Mouse (Mus musculus): ENCODE measurements around the gene Igfbp6. TPM values are rescaled to one million over a fixed set of nuclear protein-coding genes. Genes with fewer than 3 reads are reported as not detected.

Gene Igfbp6
- polyA plus RNA-seq, 1 experiment from 2014 or later: 39.5 TPM

DNA sequence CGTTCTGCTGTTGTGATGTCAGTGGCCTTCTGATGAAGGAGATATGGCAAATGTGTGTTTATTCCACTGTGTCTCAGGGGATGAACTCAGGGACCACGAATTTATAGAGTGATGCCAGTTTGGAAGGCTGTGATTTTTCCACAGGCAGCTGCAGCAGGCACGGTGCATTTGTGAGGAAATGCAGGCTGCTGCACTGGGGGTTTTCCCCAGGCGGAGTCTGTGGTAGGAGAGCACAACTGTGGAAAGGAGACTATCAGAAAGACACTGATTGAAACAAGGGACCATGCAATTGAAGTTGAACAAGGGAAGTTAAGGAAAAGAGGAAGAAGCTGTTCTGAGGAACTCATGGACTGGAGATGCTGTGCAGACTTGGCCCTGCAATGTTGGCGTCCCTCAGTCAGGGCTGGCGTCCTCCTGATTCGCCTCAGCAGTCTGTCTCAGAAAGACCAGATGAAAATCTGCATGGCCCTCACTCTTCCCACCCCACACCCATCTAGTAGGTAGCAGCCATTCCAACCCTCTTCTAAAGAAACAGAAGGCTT is 48.2 kb downstream of the Igfbp6 start:
- Histone ChIP-seq H3K36me3 (ENCODE audit: control insufficient read depth, insufficient read depth, low read length) (no peaks in the 10 kb centered on the region), H3K27ac (replicated peaks) (no peak overlapping the region), H3K9me3 (ENCODE audit: control insufficient read depth, low read length) (no peaks in the 10 kb centered on the region), H3K27me3 (ENCODE audit: control insufficient read depth, insufficient read depth, low read length) (no peaks in the 10 kb centered on the region), H3K4me2 (replicated peaks; ENCODE audit: low read depth) (no peak overlapping the region), H3K4me1 (replicated peaks; ENCODE audit: control insufficient read depth, insufficient read depth) (no peaks in the 10 kb centered on the region), H3K9ac (ENCODE audit: low read length) (peak overlapping the region; percentile 18; the same call in 1 of the 2 replicates), H3K4me3 (ENCODE audit: low read depth, low read length) (no peak overlapping the region)
- no peak for ATAC-seq (ENCODE audit: low FRiP score, low TSS enrichment)
- TF ChIP-seq CTCF (IDR thresholded peaks at IDR 0.05; ENCODE audit: low read depth) (no peak), EP300 (optimal IDR thresholded peaks at IDR 0.05) (no peak)
- DNase-seq (ENCODE audit: low spot score): no peak
- 58% methylated on average over 7 of the region's 7 CpGs for WGBS

- Histone ChIP-seq H3K4me1 (replicated peaks; ENCODE audit: control insufficient read depth, insufficient read depth) (no peaks in the 10 kb centered on the region), H3K4me2 (replicated peaks; ENCODE audit: low read depth) (no peak overlapping the region), H3K9me3 (ENCODE audit: control insufficient read depth, low read length) (no peaks in the 10 kb centered on the region), H3K4me3 (ENCODE audit: low read depth, low read length) (no peak overlapping the region), H3K27me3 (ENCODE audit: control insufficient read depth, insufficient read depth, low read length) (no peaks in the 10 kb centered on the region), H3K36me3 (ENCODE audit: control insufficient read depth, insufficient read depth, low read length) (no peaks in the 10 kb centered on the region), H3K9ac (ENCODE audit: low read length) (no peak overlapping the region), H3K27ac (replicated peaks) (no peak overlapping the region)
- ATAC-seq (ENCODE audit: low FRiP score, low TSS enrichment) (no peak), DNase-seq (ENCODE audit: low spot score) (no peak)
- WGBS: 44% methylated on average over 5 of the region's 5 CpGs
- TF ChIP-seq CTCF (IDR thresholded peaks at IDR 0.05; ENCODE audit: low read depth) (no peak), EP300 (optimal IDR thresholded peaks at IDR 0.05) (no peak)
Measured at GRCm38 (mm10) chr15:102192820-102193386, 48.7 kb downstream of the Igfbp6 start.

DNA sequence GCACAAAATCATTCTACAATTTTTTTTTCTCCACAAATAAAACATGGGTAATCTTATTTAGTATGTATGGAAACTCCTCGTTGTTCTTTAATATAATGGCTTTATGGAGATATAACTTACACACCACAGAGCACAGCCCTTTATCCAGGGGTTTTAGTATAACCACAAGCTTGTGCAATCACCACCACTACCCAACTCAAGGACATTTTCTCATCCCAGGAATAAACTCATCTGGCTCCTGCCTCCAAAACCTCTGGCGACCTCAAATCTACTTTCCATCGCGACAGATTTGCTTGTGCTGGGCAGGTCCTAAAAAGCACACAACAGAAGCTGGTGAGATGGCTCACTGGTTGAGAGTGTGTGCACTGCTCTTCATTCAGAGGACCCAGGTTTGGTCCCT is 49.5 kb downstream of the Igfbp6 start:
- no peaks in the 10 kb centered on the region for H3K36me3 ChIP-seq (ENCODE audit: control insufficient read depth, insufficient read depth, low read length)
- no peaks in the 10 kb centered on the region for H3K9me3 ChIP-seq (ENCODE audit: control insufficient read depth, low read length)
- no peak for TF ChIP-seq EP300 (optimal IDR thresholded peaks at IDR 0.05)
- no peak for TF ChIP-seq CTCF (IDR thresholded peaks at IDR 0.05; ENCODE audit: low read depth)
- no peaks in the 10 kb centered on the region for H3K27me3 ChIP-seq (ENCODE audit: control insufficient read depth, insufficient read depth, low read length)
- H3K4me1 ChIP-seq (replicated peaks; ENCODE audit: control insufficient read depth, insufficient read depth): no peaks in the 10 kb centered on the region
- no peak overlapping the region for H3K4me2 ChIP-seq (replicated peaks; ENCODE audit: low read depth)
- H3K27ac ChIP-seq (replicated peaks): no peak overlapping the region
- WGBS: 77% methylated on average over 4 of the region's 4 CpGs
- no peak for ATAC-seq (ENCODE audit: low FRiP score, low TSS enrichment)
- H3K4me3 ChIP-seq (ENCODE audit: low read depth, low read length): no peak overlapping the region
- H3K9ac ChIP-seq (ENCODE audit: low read length): no peak overlapping the region
- no peak for DNase-seq (ENCODE audit: low spot score)

DNA sequence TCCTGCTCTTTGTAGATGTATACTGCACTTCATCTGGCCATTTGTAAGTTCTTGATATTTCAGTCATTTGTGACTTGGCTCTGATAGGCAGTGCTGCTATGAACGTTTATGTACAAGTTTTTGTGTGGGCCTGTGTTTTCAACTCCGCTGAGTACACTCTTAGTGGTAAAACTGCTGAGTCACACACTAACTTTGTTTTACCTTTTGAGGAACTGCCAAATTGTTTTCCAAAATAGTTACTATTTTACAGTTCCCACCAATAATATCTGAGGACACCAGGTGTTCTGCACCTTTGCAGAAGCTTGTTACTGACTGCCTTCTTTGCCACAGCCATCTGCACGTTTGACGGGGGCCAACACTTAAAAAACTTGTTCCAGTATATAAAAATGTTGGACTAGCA is 50.3 kb downstream of the Igfbp6 start:
- Histone ChIP-seq H3K27ac (replicated peaks) (no peak overlapping the region), H3K27me3 (ENCODE audit: control insufficient read depth, insufficient read depth, low read length) (no peaks in the 10 kb centered on the region), H3K4me2 (replicated peaks; ENCODE audit: low read depth) (no peak overlapping the region), H3K9me3 (ENCODE audit: control insufficient read depth, low read length) (no peaks in the 10 kb centered on the region), H3K36me3 (ENCODE audit: control insufficient read depth, insufficient read depth, low read length) (no peaks in the 10 kb centered on the region), H3K9ac (ENCODE audit: low read length) (no peak overlapping the region), H3K4me1 (replicated peaks; ENCODE audit: control insufficient read depth, insufficient read depth) (no peaks in the 10 kb centered on the region), H3K4me3 (ENCODE audit: low read depth, low read length) (no peak overlapping the region)
- no peak for TF ChIP-seq EP300 (optimal IDR thresholded peaks at IDR 0.05)
- no peak for TF ChIP-seq CTCF (IDR thresholded peaks at IDR 0.05; ENCODE audit: low read depth)
- ATAC-seq (ENCODE audit: low FRiP score, low TSS enrichment): no peak
- DNase-seq (ENCODE audit: low spot score): no peak
- 61% methylated on average over 4 of the region's 4 CpGs for WGBS

DNA sequence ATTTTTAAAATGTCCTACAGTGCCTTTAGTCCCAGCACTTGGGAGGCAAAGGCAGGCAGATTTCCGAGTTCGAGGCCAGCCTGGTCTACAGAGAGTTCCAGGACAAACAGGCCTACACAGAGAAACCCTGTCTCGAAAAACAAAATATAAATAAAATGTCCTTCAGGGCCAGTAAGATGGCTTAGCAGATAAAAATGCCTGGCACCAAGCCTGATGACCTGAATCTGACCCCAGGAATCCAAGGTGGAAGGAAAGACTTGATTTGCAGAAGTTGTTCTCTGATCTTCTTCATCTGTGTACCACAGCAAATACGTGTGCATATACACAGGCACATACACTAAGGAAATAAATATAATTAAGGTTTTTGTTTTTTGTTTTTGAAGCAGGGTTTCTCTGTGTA is 51.2 kb downstream of the Igfbp6 start:
- ATAC-seq (ENCODE audit: low FRiP score, low TSS enrichment): no peak
- TF ChIP-seq EP300 (optimal IDR thresholded peaks at IDR 0.05) (no peak), CTCF (IDR thresholded peaks at IDR 0.05; ENCODE audit: low read depth) (no peak)
- DNase-seq (ENCODE audit: low spot score): no peak
- Histone ChIP-seq H3K27ac (replicated peaks) (no peak overlapping the region), H3K36me3 (ENCODE audit: control insufficient read depth, insufficient read depth, low read length) (no peaks in the 10 kb centered on the region), H3K9me3 (ENCODE audit: control insufficient read depth, low read length) (no peaks in the 10 kb centered on the region), H3K4me1 (replicated peaks; ENCODE audit: control insufficient read depth, insufficient read depth) (no peaks in the 10 kb centered on the region), H3K4me3 (ENCODE audit: low read depth, low read length) (no peak overlapping the region), H3K27me3 (ENCODE audit: control insufficient read depth, insufficient read depth, low read length) (no peaks in the 10 kb centered on the region), H3K4me2 (replicated peaks; ENCODE audit: low read depth) (no peak overlapping the region), H3K9ac (ENCODE audit: low read length) (no peak overlapping the region)
- 74% methylated on average over 4 of the region's 4 CpGs for WGBS

GRCm38 (mm10) chr15:102198841-102199240 is 54.7 kb downstream of the Igfbp6 start:
- TF ChIP-seq CTCF (IDR thresholded peaks at IDR 0.05; ENCODE audit: low read depth) (no peak), EP300 (optimal IDR thresholded peaks at IDR 0.05) (no peak)
- H3K9me3 ChIP-seq (ENCODE audit: control insufficient read depth, low read length): no peaks in the 10 kb centered on the region
- no peak overlapping the region for H3K4me3 ChIP-seq (ENCODE audit: low read depth, low read length)
- DNase-seq (ENCODE audit: low spot score): no peak
- no peak for ATAC-seq (ENCODE audit: low FRiP score, low TSS enrichment)
- 62% methylated on average over 4 of the region's 4 CpGs for WGBS
- H3K4me1 ChIP-seq (replicated peaks; ENCODE audit: control insufficient read depth, insufficient read depth): no peaks in the 10 kb centered on the region
- no peak overlapping the region for H3K4me2 ChIP-seq (replicated peaks; ENCODE audit: low read depth)
- H3K27ac ChIP-seq (replicated peaks): no peak overlapping the region
- no peaks in the 10 kb centered on the region for H3K36me3 ChIP-seq (ENCODE audit: control insufficient read depth, insufficient read depth, low read length)
- H3K9ac ChIP-seq (ENCODE audit: low read length): no peak overlapping the region
- no peaks in the 10 kb centered on the region for H3K27me3 ChIP-seq (ENCODE audit: control insufficient read depth, insufficient read depth, low read length)

Other genes with a start within 250 kb of the Igfbp6 start
- gene Krt4, start 219.6 kb upstream of the Igfbp6 start, polyA plus RNA-seq (2015; fragmentation: Nextera tagmentation; extraction: Ambion mirVana): 4,471 and 4,814 TPM in 2 replicates
- 12.2 and 14.3 TPM in 2 replicates for gene Krt79, start 204.0 kb upstream of the Igfbp6 start, polyA plus RNA-seq (2015; fragmentation: Nextera tagmentation; extraction: Ambion mirVana)
- gene Krt78, start 190.1 kb upstream of the Igfbp6 start, polyA plus RNA-seq (2015; fragmentation: Nextera tagmentation; extraction: Ambion mirVana): 49.3 and 73.4 TPM in 2 replicates
- gene Krt8, start 139.9 kb upstream of the Igfbp6 start, polyA plus RNA-seq (2015; fragmentation: Nextera tagmentation; extraction: Ambion mirVana): 1,902 and 1,960 TPM in 2 replicates
- 715 and 753 TPM in 2 replicates for gene Krt18, start 116.2 kb upstream of the Igfbp6 start, polyA plus RNA-seq (2015; fragmentation: Nextera tagmentation; extraction: Ambion mirVana)
- gene Eif4b, start 70.6 kb upstream of the Igfbp6 start, polyA plus RNA-seq (2015; fragmentation: Nextera tagmentation; extraction: Ambion mirVana): 46.5 and 48.4 TPM in 2 replicates
- gene Tns2, start 43.9 kb upstream of the Igfbp6 start, polyA plus RNA-seq (2015; fragmentation: Nextera tagmentation; extraction: Ambion mirVana): 11.9 and 15.5 TPM in 2 replicates
- gene Spryd3, start 8.1 kb upstream of the Igfbp6 start, polyA plus RNA-seq (2015; fragmentation: Nextera tagmentation; extraction: Ambion mirVana): 28.5 and 29.0 TPM in 2 replicates
- gene Soat2, start 6.2 kb downstream of the Igfbp6 start, polyA plus RNA-seq (2015; fragmentation: Nextera tagmentation; extraction: Ambion mirVana): 5.9 and 6.0 TPM in 2 replicates
- 19.9 and 20.2 TPM in 2 replicates for gene Zfp740, start 58.9 kb downstream of the Igfbp6 start, polyA plus RNA-seq (2015; fragmentation: Nextera tagmentation; extraction: Ambion mirVana)
- gene Csad, start 60.4 kb downstream of the Igfbp6 start, polyA plus RNA-seq (2015; fragmentation: Nextera tagmentation; extraction: Ambion mirVana): 32.1 and 39.4 TPM in 2 replicates
- gene Itgb7, start 87.6 kb downstream of the Igfbp6 start, polyA plus RNA-seq (2015; fragmentation: Nextera tagmentation; extraction: Ambion mirVana): 1.2 TPM in 2 replicates
- gene Rarg, start 113.2 kb downstream of the Igfbp6 start, polyA plus RNA-seq (2015; fragmentation: Nextera tagmentation; extraction: Ambion mirVana): 27.2 and 34.6 TPM in 2 replicates
- 0.10 and 0.12 TPM in 2 replicates for gene Gm9918, start 126.2 kb downstream of the Igfbp6 start, polyA plus RNA-seq (2015; fragmentation: Nextera tagmentation; extraction: Ambion mirVana)
- 81.6 and 83.6 TPM in 2 replicates for gene Mfsd5, start 135.1 kb downstream of the Igfbp6 start, polyA plus RNA-seq (2015; fragmentation: Nextera tagmentation; extraction: Ambion mirVana)
- 2.2 and 4.0 TPM in 2 replicates for gene Espl1, start 151.9 kb downstream of the Igfbp6 start, polyA plus RNA-seq (2015; fragmentation: Nextera tagmentation; extraction: Ambion mirVana)
- gene Pfdn5, start 181.8 kb downstream of the Igfbp6 start, polyA plus RNA-seq (2015; fragmentation: Nextera tagmentation; extraction: Ambion mirVana): 321 and 336 TPM in 2 replicates
- gene Myg1, start 187.3 kb downstream of the Igfbp6 start, polyA plus RNA-seq (2015; fragmentation: Nextera tagmentation; extraction: Ambion mirVana): 39.7 and 44.8 TPM in 2 replicates
- gene Aaas, start 206.4 kb downstream of the Igfbp6 start, polyA plus RNA-seq (2015; fragmentation: Nextera tagmentation; extraction: Ambion mirVana): 21.1 and 21.7 TPM in 2 replicates
- gene Sp7, start 222.8 kb downstream of the Igfbp6 start, polyA plus RNA-seq (2015; fragmentation: Nextera tagmentation; extraction: Ambion mirVana): 0.40 and 0.41 TPM in 2 replicates